Mouse (Mus musculus) hindbrain, embryonic 15.5 days (tissue): ENCODE data around the gene Syt7. TPM values are rescaled to one million over a fixed set of nuclear protein-coding genes. Genes with fewer than 3 reads are reported as not detected.

Source experiments
- ATAC-seq: fragments of 200-750 bp; cut with Nextera tagmentation; 2 replicates; pipeline ENCODE4 v1.8.0; 2017; ENCODE audit warnings: low read depth, moderate number of reproducible peaks, moderate TSS enrichment; ENCODE audit not compliant: low FRiP score
- H3K27ac ChIP-seq: fragments of 300-500 bp; sonication (generic); replicated peaks from 2 replicates; pipeline ENCODE4 v1.5.1; 2015; ENCODE audit warnings: mild to moderate bottlenecking, inconsistent platforms
- H3K27me3 ChIP-seq: fragments of 300-500 bp; sonication (generic); 2 replicates; pipeline ENCODE4 v1.6.1; 2015; ENCODE audit warnings: control low read depth, inconsistent platforms
- H3K36me3 ChIP-seq: fragments of 300-500 bp; sonication (generic); 2 replicates; pipeline ENCODE4 v1.6.1; 2015; ENCODE audit warnings: control low read depth, inconsistent platforms
- H3K4me1 ChIP-seq: fragments of 300-500 bp; sonication (generic); replicated peaks from 2 replicates; pipeline ENCODE4 v1.6.1; 2015; ENCODE audit warnings: control low read depth, inconsistent platforms
- H3K4me2 ChIP-seq: fragments of 300-500 bp; sonication (generic); 2 replicates; pipeline ENCODE4 v1.6.1; 2015; ENCODE audit warnings: moderate library complexity, mild to moderate bottlenecking, inconsistent platforms
- H3K4me3 ChIP-seq: fragments of 300-500 bp; sonication (generic); 2 replicates; pipeline ENCODE4 v1.5.1; 2015; ENCODE audit warnings: mild to moderate bottlenecking, inconsistent platforms
- H3K9ac ChIP-seq: fragments of 300-500 bp; sonication (generic); 2 replicates; pipeline ENCODE4 v1.6.1; 2015; ENCODE audit warnings: inconsistent platforms
- H3K9me3 ChIP-seq: fragments of 300-500 bp; sonication (generic); 2 replicates; pipeline ENCODE4 v1.6.1; 2016; ENCODE audit warnings: control low read depth, inconsistent platforms
- WGBS: fragments of 180-500 bp; shearing (Covaris S2); methylation state at CpG from one replicate; pipeline ENCODE4 v1.1.7; 2015; 5-methylcytosine and 5-hydroxymethylcytosine counted together
- polyA plus RNA-seq: library from polyadenylated mRNA; unstranded; fragments of >200 nt; fragmentation: Nextera tagmentation; extraction: Ambion mirVana; gene quantifications from 2 replicates; pipeline ENCODE4 v1.2.1, GENCODE M21; 2015

The Syt7 gene
- polyA plus RNA-seq: 17.4 and 21.0 TPM in 2 replicates

DNA sequence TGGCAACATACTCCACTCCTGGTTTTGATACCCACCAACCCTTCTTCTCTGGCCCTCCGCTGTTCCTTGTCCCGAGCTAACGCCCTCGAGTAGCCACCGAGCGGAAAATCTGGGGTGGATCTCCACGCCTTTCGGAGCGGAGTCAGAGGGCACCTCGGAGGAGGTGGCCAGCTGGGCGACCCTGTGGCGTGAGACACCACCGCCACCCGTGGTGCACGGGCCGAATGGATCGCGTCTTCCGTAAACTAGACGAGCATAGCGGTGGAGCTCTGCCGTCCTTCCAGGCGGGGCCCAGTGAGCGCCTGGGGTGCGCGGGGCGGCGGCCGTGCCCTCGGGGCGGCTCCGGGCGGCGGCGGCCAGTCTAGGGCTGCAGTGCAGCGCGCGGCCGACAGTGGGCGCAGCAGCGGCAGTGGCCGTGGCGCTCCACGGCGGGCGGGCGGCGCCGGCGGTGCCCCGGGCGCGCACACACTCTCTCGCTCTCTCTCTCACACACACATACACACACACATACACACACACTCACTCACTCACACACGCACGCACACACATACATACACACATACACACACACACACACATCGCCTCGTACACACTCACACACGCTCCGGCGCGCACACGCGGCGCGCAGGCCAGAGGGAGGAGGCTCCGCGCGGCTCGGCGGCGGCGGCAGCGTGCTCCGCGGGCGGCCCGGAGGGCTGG, at the start of gene Syt7:
Gene Syt7, plus strand, starts transcription at position 476 of the 699 bp plus-strand sequence.
- H3K9me3 ChIP-seq: no peaks in the 10 kb centered on the region
- peak within 1 kb of the TSS; percentile 68 for H3K4me2 ChIP-seq

DNA sequence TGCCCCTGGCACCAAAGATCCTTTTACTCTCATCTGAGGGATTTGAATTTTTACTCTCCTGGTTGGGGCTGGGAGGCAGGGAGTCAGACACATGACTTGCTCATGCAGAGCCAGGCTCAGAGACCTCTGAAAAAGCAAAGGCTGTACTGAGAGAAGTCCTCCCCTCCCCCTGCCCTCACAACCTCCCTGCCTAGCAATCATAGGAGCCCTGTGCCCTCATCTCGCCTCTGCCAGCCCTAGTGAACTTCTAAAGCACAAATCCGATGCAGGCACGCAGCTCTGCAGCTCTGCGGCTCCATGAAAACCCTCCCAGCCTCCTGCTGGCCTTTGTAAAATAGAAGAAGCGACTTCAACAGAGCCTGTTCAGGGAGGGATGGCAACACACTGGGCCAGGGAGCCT, 49.6 kb upstream of the Syt7 start:
- Histone ChIP-seq H3K9ac (no peak overlapping the region), H3K9me3 (no peaks in the 10 kb centered on the region), H3K4me1 (peaks cover 22% of the 10 kb centered on the region), H3K4me2 (no peak overlapping the region), H3K27me3 (peaks cover 4% of the 10 kb centered on the region; the same call in 1 of the 2 replicates), H3K4me3 (no peak overlapping the region), H3K36me3 (no peaks in the 10 kb centered on the region), H3K27ac (no peak overlapping the region)
- WGBS: 10% methylated on average over 5 of the region's 5 CpGs
- no peak for ATAC-seq

More for the DNA sequence above, at the start of gene Syt7:
- 0% methylated on average over 47 of the region's 78 CpGs for WGBS
- Histone ChIP-seq H3K27me3 (no peaks in the 10 kb centered on the region), H3K4me3 (peak within 1 kb of the TSS; percentile 86), H3K9ac (peak within 1 kb of the TSS; percentile 70), H3K36me3 (no peaks in the 10 kb centered on the region), H3K4me1 (peaks cover 40% of the 10 kb centered on the region), H3K27ac (peak within 1 kb of the TSS; percentile 66)
- peak; percentile 81 for ATAC-seq

DNA sequence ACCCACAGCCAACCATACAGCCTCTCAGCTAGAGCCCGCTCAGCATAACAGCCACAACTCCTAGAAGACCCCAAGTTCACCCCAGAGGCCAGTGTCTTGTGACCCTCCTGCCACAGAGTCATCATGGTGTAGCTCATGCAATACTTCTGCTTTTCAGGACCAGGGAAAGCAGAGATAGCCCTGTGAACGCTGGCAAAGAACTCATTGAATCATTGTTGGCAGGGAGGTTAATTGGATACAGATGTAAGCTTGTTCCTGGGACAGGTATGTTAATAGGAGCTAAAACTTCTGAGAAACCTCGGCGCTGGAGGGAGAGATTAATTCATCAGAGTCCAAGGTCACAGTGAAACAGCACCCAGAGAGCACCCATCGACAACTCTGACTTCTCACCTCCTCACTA, 48.2 kb upstream of the Syt7 start:
- Histone ChIP-seq H3K4me2 (no peak overlapping the region), H3K4me1 (peaks cover 22% of the 10 kb centered on the region), H3K9ac (no peak overlapping the region), H3K27ac (no peak overlapping the region), H3K9me3 (no peaks in the 10 kb centered on the region), H3K27me3 (peaks cover 4% of the 10 kb centered on the region; the same call in 1 of the 2 replicates), H3K36me3 (no peaks in the 10 kb centered on the region), H3K4me3 (no peak overlapping the region)
- no peak for ATAC-seq
- WGBS: 42% methylated on average over 5 of the region's 5 CpGs

DNA sequence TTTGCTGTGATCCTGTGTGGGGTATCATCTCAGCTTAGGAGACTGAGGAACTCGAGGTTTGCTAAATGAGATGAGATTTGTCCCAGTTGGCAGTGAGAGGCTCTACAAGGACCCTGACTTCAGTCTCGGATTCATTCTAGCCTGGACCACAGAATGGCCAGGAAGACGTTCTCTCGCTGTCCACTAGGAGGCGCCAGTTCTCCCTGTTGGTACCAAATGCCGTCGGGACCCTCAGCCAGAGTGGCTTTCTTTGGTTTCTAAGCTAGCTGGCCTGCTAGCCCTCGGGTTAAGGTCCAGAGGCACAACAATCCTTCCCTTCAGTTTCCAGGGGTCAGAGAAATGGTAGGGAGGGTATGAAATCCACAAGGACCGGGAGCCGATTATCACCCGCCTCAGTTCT, 47.7 kb upstream of the Syt7 start:
- Histone ChIP-seq H3K9me3 (no peaks in the 10 kb centered on the region), H3K4me3 (no peak overlapping the region), H3K27ac (no peak overlapping the region; the same call in 1 of the 2 replicates), H3K4me1 (peaks cover 22% of the 10 kb centered on the region), H3K36me3 (no peaks in the 10 kb centered on the region), H3K4me2 (no peak overlapping the region), H3K9ac (no peak overlapping the region), H3K27me3 (peaks cover 4% of the 10 kb centered on the region; the same call in 1 of the 2 replicates)
- 14% methylated on average over 11 of the region's 11 CpGs for WGBS
- ATAC-seq: 0 out of 2 replicates have a peak, but pooled peaks have one; percentile 10

DNA sequence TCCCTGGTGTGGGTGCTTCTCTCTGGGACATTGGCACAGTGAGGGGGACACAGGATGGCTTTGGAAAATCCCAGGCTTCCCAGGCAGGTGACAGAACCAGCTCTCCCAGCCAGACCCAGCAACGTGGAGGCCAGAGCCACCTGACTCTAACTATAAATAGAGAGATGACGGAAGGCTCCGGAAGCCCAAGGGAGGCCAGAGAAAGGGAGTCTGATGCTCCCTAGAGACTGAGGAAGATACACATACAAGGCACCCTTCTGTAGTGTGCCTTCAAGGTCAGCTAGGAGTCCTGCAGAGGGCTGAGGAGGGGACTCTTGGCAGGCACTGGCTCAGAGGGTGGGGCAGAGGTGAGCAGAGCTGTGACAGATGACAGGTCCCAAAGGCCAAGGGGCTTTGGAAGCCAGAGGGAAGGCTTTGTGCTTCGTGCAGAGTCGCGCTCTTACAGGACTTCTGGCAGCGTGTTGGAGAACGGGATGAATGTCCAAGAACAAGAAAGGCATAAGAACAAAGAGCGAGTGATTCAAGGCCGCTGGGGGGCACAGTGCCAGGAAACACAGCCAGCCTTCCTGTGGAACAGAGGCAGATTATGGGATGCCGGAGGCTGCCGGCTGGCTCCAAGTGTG, 47.0 kb upstream of the Syt7 start:
- 23% methylated on average over 12 of the region's 12 CpGs for WGBS
- Histone ChIP-seq H3K36me3 (no peaks in the 10 kb centered on the region), H3K27me3 (peaks cover 4% of the 10 kb centered on the region; the same call in 1 of the 2 replicates), H3K4me3 (no peak overlapping the region), H3K9me3 (no peaks in the 10 kb centered on the region), H3K27ac (peak overlapping the region; percentile 56), H3K9ac (no peak overlapping the region), H3K4me2 (no peak overlapping the region; the same call in 1 of the 2 replicates), H3K4me1 (peaks cover 22% of the 10 kb centered on the region)
- peak; percentile 55 for ATAC-seq

DNA sequence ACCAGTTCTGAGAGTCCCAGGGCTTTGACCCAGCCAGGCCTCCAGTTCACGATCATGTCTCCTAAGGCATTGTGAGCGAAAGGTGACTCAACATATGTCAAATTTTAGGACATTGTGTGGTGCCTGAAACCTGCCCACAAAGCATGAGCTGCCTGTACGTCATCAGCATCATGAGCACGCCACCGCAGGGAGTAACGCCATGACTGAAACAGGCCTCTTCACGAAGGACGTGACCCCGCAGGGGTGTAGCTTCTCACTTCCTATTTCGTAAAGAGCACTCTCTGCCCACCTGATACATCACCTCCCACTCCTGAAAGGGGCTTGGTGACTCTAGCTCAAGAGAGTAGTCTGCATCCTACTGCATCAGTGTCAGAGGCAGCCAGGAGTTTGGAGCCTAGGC, 45.0 kb upstream of the Syt7 start:
- no peak overlapping the region for H3K4me2 ChIP-seq
- no peak overlapping the region for H3K9ac ChIP-seq
- peaks cover 22% of the 10 kb centered on the region for H3K4me1 ChIP-seq
- no peaks in the 10 kb centered on the region for H3K36me3 ChIP-seq
- no peak overlapping the region for H3K4me3 ChIP-seq
- ATAC-seq: no peak
- H3K27ac ChIP-seq: no peak overlapping the region
- WGBS: 88% methylated on average over 10 of the region's 10 CpGs
- no peaks in the 10 kb centered on the region for H3K9me3 ChIP-seq
- H3K27me3 ChIP-seq: peaks cover 4% of the 10 kb centered on the region; the same call in 1 of the 2 replicates

DNA sequence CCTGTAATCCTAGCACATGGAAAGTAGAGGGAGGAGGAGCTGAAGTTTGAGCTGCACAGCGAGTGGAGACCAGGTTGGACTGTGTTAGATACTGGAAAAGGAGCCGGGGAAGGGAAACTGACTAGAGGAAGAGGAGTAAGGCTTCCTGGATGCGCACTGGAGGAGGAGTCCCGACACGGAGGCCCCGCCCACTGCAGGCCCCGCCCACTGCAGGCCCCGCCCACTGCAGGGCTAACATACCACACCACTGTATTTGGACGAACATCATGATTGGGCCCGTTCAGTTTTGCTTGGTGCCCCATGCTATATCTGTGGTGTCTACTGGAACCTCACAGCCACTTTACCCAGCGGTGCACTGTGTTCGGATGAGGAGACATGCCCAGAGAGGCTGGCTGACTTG, 43.2 kb upstream of the Syt7 start:
- Histone ChIP-seq H3K4me2 (no peak overlapping the region), H3K4me1 (peaks cover 16% of the 10 kb centered on the region), H3K27me3 (no peaks in the 10 kb centered on the region), H3K4me3 (no peak overlapping the region), H3K9me3 (no peaks in the 10 kb centered on the region), H3K9ac (no peak overlapping the region), H3K27ac (no peak overlapping the region), H3K36me3 (no peaks in the 10 kb centered on the region)
- no peak for ATAC-seq
- 34% methylated on average over 12 of the region's 12 CpGs for WGBS

DNA sequence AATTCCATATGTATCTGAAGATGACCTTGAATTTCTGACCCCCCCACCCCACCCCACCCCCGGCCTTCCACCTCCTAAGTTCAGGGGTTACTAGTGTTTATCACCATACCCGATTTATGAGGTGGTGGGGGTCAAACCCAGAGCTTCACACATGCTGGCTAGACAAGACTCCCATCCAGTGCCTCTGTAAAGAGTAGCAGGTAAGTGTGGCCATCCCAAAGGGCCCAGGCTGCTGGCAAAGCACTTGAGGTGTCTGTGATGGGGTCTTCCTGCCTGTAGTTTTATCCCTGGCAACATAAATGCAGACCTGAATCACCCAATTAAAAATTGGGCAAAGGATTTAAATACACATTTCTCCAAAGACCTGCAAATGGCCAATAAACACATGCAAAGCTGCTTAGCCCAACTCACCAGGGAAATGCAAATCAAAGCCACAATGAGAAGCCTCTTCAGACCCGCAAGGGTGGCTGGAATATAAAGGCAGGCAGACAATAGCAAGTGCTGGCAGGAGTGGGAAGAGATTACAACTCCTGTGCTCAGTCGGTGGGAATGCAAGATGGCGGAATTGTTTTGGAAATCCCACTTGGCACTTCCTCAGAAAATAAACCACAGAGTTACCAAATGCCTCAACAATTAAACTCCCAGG, 41.1 kb upstream of the Syt7 start:
- Histone ChIP-seq H3K27ac (no peak overlapping the region), H3K36me3 (no peaks in the 10 kb centered on the region), H3K27me3 (no peaks in the 10 kb centered on the region), H3K4me2 (no peak overlapping the region), H3K9me3 (no peaks in the 10 kb centered on the region), H3K4me3 (no peak overlapping the region), H3K4me1 (peaks cover under 1% of the 10 kb centered on the region; the same call in 1 of the 2 replicates), H3K9ac (no peak overlapping the region)
- WGBS: 49% methylated on average over 5 of the region's 5 CpGs
- ATAC-seq: no peak

DNA sequence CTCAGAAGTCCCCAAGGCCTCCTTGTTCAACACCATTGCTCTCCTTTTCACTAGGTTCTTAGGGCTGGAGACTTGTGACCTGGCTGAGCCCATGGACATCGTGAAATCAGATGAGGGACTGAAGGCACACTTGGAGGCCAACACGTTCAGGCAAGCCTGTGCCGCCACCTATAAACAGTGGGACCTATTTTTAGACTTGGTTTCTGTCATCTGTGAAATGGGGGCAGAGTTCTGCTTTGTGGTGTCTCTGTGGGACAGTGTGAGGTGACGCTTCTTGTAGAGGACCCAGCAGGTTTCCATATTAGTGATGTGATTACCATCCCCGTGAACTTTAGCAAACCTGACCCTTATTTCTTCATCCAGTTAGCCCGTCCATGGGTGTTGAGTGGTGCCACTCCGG, 36.7 kb upstream of the Syt7 start:
- no peak overlapping the region for H3K4me2 ChIP-seq
- no peak overlapping the region for H3K4me3 ChIP-seq
- no peaks in the 10 kb centered on the region for H3K9me3 ChIP-seq
- no peak overlapping the region for H3K27ac ChIP-seq
- no peak overlapping the region for H3K9ac ChIP-seq
- peaks cover 5% of the 10 kb centered on the region for H3K4me1 ChIP-seq
- no peaks in the 10 kb centered on the region for H3K27me3 ChIP-seq
- no peak for ATAC-seq
- 90% methylated on average over 7 of the region's 7 CpGs for WGBS
- H3K36me3 ChIP-seq: no peaks in the 10 kb centered on the region

DNA sequence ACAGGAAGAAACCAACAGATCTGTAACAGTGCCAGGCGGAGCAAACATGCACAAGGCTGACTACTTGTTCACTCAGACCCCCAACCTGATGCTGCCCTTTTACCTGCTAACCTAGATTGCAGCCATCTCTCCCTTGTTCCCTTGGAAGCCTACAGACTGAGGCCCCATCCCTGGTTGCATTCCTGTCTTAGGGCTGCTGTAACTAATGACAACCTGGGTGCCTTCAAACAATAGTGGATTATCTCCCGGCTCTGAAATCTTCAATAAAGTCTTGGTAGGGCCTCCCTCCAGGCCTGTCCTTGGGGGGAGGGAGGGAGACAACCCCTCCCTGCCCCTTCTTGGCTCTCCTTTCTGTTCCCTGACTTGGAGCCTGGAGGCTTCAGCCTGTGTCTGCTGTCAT, 34.1 kb upstream of the Syt7 start:
- no peaks in the 10 kb centered on the region for H3K9me3 ChIP-seq
- no peak overlapping the region for H3K4me2 ChIP-seq
- 27% methylated on average over 2 of the region's 2 CpGs for WGBS
- no peak overlapping the region for H3K9ac ChIP-seq
- H3K4me1 ChIP-seq: peaks cover 6% of the 10 kb centered on the region
- no peak overlapping the region for H3K27ac ChIP-seq
- H3K27me3 ChIP-seq: no peaks in the 10 kb centered on the region
- ATAC-seq: no peak
- no peak overlapping the region for H3K4me3 ChIP-seq
- H3K36me3 ChIP-seq: no peaks in the 10 kb centered on the region

DNA sequence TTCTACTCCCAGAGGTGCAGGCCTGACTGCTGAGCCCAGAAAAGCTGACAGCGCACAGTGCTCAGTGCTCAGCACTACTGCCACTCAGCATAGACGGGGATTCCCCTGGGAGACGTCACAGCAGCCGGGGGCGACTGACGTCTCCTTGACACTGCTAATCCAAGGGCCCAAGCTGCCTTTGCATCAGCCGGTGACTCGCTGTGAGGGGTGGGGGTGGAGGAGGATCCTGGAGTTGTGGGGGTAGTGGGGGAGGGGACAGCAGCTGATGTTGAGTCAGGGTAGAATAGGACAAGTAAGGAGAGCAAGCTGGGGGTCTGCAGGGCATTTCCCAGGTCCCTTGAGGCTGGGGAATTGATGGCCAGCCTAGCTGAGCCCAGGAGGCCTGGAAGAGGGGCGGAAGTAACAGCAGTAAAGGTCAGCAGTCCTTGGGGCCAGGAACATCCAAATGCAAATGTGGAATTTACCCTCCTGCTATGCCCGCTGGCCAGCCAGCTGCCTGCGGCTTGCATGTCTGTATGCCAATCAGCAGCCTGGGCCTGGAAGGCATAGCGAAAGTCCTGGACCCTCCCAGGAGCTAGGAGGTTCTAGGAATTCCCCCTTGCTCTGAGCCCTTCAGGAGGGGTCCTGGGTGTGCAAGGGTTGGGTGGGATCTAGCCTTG, 31.9 kb upstream of the Syt7 start:
- no peaks in the 10 kb centered on the region for H3K27me3 ChIP-seq
- 7% methylated on average over 12 of the region's 12 CpGs for whole genome bisulfite sequencing
- H3K36me3 ChIP-seq: no peaks in the 10 kb centered on the region
- no peak overlapping the region for H3K4me2 ChIP-seq
- no peak overlapping the region for H3K27ac ChIP-seq
- peak; percentile 62; the same call in 1 of the 2 replicates for ATAC-seq
- no peak overlapping the region for H3K9ac ChIP-seq
- no peak overlapping the region for H3K4me3 ChIP-seq
- H3K4me1 ChIP-seq: peaks cover 6% of the 10 kb centered on the region
- no peaks in the 10 kb centered on the region for H3K9me3 ChIP-seq
